Mouse (Mus musculus): ENCODE data around the gene Zfp444. TPM values are rescaled to one million over a fixed set of nuclear protein-coding genes. Genes with fewer than 3 reads are reported as not detected.

Zfp444 gene
- polyA plus RNA-seq, 1 experiment: 80.7 TPM

DNA sequence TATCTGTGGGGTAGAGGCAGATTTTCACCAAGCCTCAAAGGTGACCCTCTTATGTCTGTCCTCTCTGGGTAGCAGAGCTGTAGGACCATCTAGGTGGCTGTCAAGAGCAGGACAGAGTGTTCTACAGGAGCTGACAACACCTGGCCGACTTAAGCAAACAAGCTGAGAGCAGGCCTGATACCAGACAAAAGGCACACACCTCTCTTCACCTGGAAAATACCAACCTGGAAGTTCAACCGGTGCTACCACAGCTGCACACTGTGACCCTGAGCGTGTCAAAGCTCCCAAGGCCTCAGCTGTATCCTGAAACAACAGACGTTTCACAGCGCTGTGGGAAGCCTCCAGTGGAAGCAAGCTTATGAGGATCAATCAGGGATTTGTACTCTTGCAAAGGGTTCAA lies 24.3 kb upstream of the Zfp444 start:
- no peak for TF ChIP-seq POLR2A (IDR thresholded peaks at IDR 0.05; ENCODE audit: borderline replicate concordance, extremely low read depth, insufficient read depth, insufficient read length, poor library complexity, severe bottlenecking)
- TF ChIP-seq CTCF (IDR thresholded peaks at IDR 0.05; ENCODE audit: borderline replicate concordance, extremely low read depth, insufficient read depth, insufficient read length): no peak
- no peak for DNase-seq (ENCODE audit: low read depth)

DNA sequence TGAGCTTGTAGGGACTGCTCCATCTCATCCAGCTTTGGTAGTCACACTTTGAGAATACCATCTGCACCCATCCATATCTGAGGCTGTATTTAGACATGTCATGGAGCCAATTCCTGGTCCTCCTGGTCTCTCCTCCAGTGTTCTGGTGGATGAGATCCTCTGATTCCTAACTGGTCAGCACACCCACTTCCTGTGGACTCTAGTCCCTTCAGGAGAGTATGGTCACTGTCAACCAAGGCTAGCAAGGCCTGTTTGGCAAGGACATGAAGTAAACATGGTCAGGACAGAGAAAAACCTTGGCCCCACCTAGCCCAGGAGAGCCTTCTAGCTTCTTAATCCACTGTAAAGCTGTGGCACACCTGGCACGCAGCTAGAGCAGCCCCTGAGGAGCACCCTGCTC lies 20.8 kb upstream of the Zfp444 start:
- no peak for TF ChIP-seq CTCF (IDR thresholded peaks at IDR 0.05; ENCODE audit: borderline replicate concordance, extremely low read depth, insufficient read depth, insufficient read length)
- no peak for TF ChIP-seq POLR2A (IDR thresholded peaks at IDR 0.05; ENCODE audit: borderline replicate concordance, extremely low read depth, insufficient read depth, insufficient read length, poor library complexity, severe bottlenecking)
- DNase-seq (ENCODE audit: low read depth): no peak

DNA sequence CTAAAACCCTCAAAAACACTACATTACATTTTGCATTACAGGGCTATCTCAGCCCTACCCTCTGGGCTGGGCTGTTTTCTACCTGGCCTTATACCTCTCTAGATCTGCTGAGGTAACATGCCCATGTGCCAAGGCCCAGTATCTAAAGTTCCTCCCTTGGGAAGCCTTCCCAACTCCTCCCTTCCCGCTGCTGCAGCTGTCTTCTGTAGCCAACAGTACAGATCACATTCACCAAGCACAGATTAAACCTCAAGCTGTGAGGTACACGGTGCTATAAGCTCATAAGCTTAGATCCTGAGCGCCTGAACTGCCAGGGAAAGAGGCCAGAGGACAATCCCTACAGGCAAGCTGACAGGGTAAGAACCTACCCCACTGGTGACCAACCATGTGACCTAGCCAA lies 20.0 kb upstream of the Zfp444 start:
- DNase-seq (ENCODE audit: low read depth): no peak
- TF ChIP-seq POLR2A (IDR thresholded peaks at IDR 0.05; ENCODE audit: borderline replicate concordance, extremely low read depth, insufficient read depth, insufficient read length, poor library complexity, severe bottlenecking) (no peak), CTCF (IDR thresholded peaks at IDR 0.05; ENCODE audit: borderline replicate concordance, extremely low read depth, insufficient read depth, insufficient read length) (no peak)

DNA sequence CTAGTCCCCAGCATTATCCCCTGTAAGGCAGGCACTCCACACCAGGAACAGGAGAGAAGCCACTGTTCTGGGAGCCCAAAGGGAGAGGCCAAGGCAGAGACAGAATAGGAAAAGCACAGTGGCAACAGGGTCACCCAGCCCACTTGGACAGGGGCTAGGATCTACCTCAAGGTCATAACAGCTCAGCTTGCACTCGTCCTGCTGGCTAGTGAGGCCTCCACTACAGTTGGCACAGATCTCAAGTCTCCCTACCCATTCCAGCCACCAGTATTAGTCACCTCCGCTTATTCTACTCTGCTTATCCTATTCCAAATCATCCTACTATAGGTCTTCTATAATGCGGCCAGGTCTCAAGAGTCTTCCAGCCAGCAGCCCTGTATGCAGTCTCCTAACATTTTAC lies 18.9 kb upstream of the Zfp444 start:
- no peak for TF ChIP-seq CTCF (IDR thresholded peaks at IDR 0.05; ENCODE audit: borderline replicate concordance, extremely low read depth, insufficient read depth, insufficient read length)
- no peak for TF ChIP-seq POLR2A (IDR thresholded peaks at IDR 0.05; ENCODE audit: borderline replicate concordance, extremely low read depth, insufficient read depth, insufficient read length, poor library complexity, severe bottlenecking)
- no peak for DNase-seq (ENCODE audit: low read depth)

DNA sequence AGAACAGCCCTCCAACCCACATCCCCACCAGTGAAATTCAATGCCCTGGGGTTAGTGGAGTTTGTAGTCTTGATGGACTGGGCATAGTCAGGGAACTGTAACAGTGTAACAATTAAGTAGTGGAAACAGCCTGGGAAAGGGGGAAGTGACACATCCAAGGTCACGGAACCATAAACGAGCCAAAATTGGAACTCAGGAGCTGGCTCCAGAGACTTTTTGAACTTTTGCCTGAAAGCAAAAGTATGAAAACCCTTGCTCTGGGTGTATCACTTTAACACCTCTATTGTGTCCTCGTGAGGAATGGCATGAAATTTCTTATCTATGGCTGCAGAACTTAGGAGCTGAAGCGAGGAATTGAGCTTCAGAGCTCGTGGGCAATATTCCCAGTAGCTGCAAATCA lies 17.9 kb upstream of the Zfp444 start:
- TF ChIP-seq CTCF (IDR thresholded peaks at IDR 0.05; ENCODE audit: borderline replicate concordance, extremely low read depth, insufficient read depth, insufficient read length) (no peak), POLR2A (IDR thresholded peaks at IDR 0.05; ENCODE audit: borderline replicate concordance, extremely low read depth, insufficient read depth, insufficient read length, poor library complexity, severe bottlenecking) (no peak)
- DNase-seq (ENCODE audit: low read depth): no peak

DNA sequence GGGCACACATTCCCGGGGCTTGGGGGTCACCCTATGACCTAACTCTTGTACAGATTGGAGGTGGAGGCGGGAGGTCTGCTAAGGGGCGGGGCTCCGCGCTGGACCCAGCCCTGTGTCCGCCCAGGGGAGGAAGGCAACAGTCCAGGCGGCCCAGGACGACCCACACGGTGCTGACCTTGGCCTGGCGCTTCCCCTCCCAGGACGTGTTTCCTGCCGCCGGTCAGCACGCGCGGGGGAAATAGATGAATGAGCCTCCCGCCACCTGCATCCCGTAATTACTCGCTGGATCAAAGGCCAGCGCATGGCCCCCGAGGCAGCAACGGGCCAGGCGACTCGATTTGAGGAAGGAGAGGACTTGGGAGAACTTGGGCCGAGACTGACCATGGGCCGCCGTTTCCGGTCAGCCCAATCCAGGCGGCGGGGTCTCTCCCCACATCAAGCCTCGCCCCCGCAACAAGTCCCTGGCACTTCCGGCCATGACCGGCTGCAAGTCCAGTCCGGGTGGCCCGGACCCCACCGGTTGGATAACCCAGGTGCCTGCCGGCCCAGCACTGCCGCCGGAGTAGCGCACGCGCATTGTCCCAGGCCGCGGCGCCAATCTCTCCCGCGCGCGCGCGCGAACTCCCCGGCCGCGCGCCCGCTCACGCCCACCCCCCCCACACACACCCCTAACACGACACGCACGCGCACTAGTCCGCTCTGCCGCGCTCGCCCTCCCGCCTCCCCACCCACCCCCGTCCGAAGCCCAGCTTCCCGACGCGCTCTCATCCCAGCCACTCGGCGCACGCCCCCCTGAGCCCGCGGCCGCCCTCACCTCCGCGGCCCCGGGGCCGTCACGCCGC lies 16.8 kb upstream of the Zfp444 start:
- peak; percentile 96 for DNase-seq (ENCODE audit: low read depth)
- TF ChIP-seq POLR2A (IDR thresholded peaks at IDR 0.05; ENCODE audit: borderline replicate concordance, extremely low read depth, insufficient read depth, insufficient read length, poor library complexity, severe bottlenecking): no peak
- no peak for TF ChIP-seq CTCF (IDR thresholded peaks at IDR 0.05; ENCODE audit: borderline replicate concordance, extremely low read depth, insufficient read depth, insufficient read length)

DNA sequence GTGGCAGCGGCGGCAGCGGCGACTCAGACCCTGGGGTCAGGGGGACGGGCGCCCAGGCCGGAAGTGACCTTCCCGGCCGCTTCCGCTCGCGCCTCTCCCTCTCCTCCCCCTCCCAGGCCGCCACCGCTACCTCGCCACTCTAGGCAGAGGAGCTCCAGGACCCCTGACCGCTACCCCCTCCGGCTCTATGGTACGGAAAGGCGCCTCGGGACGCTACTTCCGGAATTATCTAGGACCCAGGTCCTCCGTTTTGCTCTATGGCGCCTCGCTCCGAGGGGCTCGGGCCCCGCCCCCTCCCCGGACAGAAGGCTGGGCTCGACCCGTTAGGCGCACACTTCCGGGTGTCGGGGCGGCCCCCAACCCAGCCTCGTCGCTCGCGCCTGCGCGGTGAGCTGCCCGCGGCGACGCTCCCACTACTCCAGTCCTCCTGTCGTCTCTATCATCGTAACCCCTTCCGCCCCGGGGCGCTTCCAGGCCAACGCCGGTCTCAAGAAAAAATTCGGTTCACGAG lies 16.1 kb upstream of the Zfp444 start, which contains the start of gene Zfp787:
Gene Zfp787, minus strand, starts transcription at position 97 of the 511 bp plus-strand sequence.
- peak; percentile 99 for DNase-seq (ENCODE audit: low read depth)
- TF ChIP-seq CTCF (IDR thresholded peaks at IDR 0.05; ENCODE audit: borderline replicate concordance, extremely low read depth, insufficient read depth, insufficient read length) (no peak), POLR2A (IDR thresholded peaks at IDR 0.05; ENCODE audit: borderline replicate concordance, extremely low read depth, insufficient read depth, insufficient read length, poor library complexity, severe bottlenecking) (peak; percentile 56; the same call in 1 of the 2 replicates)

DNA sequence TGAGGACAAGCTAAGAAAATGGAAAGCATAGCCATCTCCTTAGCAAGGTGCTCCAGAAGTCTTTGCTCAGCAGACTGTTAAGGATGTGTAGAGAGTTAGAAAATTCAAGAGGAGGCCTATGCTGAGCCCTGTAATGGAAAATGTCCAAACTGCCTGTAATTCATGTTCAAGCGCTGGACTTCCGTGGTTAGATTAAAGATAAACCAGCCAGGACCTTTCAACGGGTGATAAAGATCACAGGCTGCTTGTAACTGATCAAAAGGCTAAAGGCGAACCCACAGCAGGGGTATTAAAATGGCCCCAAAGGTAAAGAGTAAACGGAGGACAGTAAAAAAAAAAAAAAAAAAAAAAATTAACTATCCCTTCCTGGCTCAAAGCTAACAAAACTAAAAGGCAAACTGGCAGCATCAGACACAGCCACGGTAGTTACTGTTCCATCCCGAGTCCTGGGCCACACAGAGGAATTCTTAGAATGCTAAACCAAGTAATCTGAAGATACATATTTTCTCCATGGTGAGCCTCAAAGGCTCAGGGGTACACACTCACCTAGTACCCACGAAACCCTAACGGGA lies 15.0 kb upstream of the Zfp444 start:
- TF ChIP-seq POLR2A (IDR thresholded peaks at IDR 0.05; ENCODE audit: borderline replicate concordance, extremely low read depth, insufficient read depth, insufficient read length, poor library complexity, severe bottlenecking) (no peak), CTCF (IDR thresholded peaks at IDR 0.05; ENCODE audit: borderline replicate concordance, extremely low read depth, insufficient read depth, insufficient read length) (no peak)
- no peak for DNase-seq (ENCODE audit: low read depth)

DNA sequence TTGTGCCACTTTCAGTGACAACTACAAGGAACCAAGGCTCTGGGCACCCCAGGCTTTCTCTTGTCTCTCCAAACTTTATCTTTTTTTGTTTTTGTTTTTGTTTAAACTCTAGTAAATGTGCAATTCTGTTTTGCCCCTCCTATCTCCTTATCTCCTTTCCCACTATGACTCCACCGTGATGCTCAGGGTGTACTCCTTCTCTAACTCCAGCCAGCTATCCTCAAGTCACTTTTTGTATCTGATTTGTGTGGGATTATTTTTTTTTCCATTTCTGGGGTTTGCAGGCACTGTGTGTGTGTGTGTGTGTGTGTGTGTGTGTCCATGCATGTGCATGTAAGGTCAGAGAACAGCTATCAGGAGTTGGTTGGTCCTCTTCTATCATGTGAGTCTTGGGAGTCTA lies 14.5 kb upstream of the Zfp444 start:
- TF ChIP-seq CTCF (IDR thresholded peaks at IDR 0.05; ENCODE audit: borderline replicate concordance, extremely low read depth, insufficient read depth, insufficient read length) (no peak), POLR2A (IDR thresholded peaks at IDR 0.05; ENCODE audit: borderline replicate concordance, extremely low read depth, insufficient read depth, insufficient read length, poor library complexity, severe bottlenecking) (no peak)
- DNase-seq (ENCODE audit: low read depth): no peak

DNA sequence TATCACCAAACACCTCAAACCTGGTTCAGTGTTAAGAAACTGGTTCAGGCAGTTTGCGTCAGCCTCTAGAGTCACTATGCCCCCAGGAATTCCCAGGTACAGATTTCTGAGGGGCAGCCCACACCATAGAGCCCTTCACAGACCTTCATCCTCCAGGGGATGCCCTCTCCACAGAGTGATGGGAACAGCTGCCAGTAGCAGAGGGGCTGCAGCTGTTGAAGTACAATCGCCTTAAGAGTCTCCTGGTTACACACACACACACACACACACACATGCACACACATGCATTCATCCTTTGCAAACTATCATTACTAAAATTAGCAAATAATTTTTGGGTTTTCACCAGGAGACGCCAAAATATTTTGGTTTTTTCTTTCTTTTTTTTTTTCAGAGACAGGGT lies 12.4 kb upstream of the Zfp444 start:
- DNase-seq (ENCODE audit: low read depth): no peak
- TF ChIP-seq POLR2A (IDR thresholded peaks at IDR 0.05; ENCODE audit: borderline replicate concordance, extremely low read depth, insufficient read depth, insufficient read length, poor library complexity, severe bottlenecking) (no peak), CTCF (IDR thresholded peaks at IDR 0.05; ENCODE audit: borderline replicate concordance, extremely low read depth, insufficient read depth, insufficient read length) (no peak)

DNA sequence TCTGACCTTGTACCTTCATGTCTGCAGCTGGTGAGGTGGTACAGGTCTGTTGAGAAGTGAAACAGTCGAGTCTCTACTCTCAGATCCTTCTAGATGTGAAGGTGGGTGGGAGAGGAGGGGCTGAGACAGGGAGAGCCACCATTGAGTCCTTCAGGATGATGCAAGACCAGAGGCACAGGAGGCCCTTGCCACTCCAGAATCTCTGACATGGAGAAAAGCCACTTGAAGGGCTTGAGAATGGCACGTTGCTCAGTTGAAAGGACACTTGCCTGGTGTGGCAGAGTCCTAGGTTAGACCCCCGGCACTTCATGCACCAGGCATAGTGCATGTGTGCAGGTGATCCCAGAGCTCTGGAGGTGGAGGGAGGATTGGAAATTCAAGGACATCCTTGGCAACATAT lies 10.5 kb upstream of the Zfp444 start:
- TF ChIP-seq CTCF (IDR thresholded peaks at IDR 0.05; ENCODE audit: borderline replicate concordance, extremely low read depth, insufficient read depth, insufficient read length) (no peak), POLR2A (IDR thresholded peaks at IDR 0.05; ENCODE audit: borderline replicate concordance, extremely low read depth, insufficient read depth, insufficient read length, poor library complexity, severe bottlenecking) (no peak)
- DNase-seq (ENCODE audit: low read depth): no peak
